Comparison of ENCODE assay signal across 8 mouse cellular contexts in the genomic region with DNA sequence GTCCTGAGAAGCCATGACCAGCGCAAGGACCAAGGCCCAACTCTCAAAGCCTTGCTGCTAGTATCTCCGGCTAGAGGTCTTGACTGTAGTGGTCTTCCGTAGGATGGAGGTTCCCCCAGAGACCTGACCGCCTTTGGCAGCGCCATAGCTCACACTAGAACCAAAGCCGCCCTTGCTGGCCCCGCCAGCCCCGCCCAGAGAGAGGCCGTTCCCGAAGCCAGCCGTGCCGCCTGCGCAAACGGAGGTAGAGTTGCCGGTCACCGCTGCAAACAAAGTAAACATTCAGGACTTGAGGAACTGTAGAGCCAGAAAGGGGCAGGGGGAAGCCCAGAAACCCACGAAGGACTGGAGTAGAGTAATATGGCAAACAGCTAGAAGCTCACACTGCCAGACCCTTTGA. TPM values are rescaled to one million over a fixed set of nuclear protein-coding genes. Genes with fewer than 3 reads are reported as not detected.
A peak's percentile ranks its signal among the peaks of the same experiment; 100 is the strongest.
DNase-seq lines count a peak whose midpoint lies in the region; ATAC-seq and TF ChIP-seq lines count a peak whose summit lies in the region.

No protein-coding gene starts in this region.

- H3K36me3 ChIP-seq in heart, embryonic 12.5 days: no peaks in the 10 kb centered on the region
- H3K36me3 ChIP-seq in hindbrain, embryonic 14.5 days (replicated peaks; ENCODE audit: control insufficient read depth, insufficient read depth): no peaks in the 10 kb centered on the region
- H3K36me3 ChIP-seq in midbrain, postnatal 0 days (ENCODE audit: insufficient read depth, low read length): no peaks in the 10 kb centered on the region

- peaks cover 19% of the 10 kb centered on the region for H3K4me1 ChIP-seq in heart, embryonic 12.5 days (replicated peaks)
- peaks cover 17% of the 10 kb centered on the region; the same call in 1 of the 2 replicates for H3K4me1 ChIP-seq in hindbrain, embryonic 14.5 days (replicated peaks; ENCODE audit: control insufficient read depth, insufficient read depth, low read length)
- H3K4me1 ChIP-seq in midbrain, postnatal 0 days (ENCODE audit: insufficient read depth, low read length): no peaks in the 10 kb centered on the region

- no peaks in the 10 kb centered on the region for H3K9me3 ChIP-seq in heart, embryonic 12.5 days (replicated peaks)
- H3K9me3 ChIP-seq in hindbrain, embryonic 14.5 days (ENCODE audit: control insufficient read depth, low read length): no peaks in the 10 kb centered on the region
- H3K9me3 ChIP-seq in midbrain, postnatal 0 days (ENCODE audit: low read length): no peaks in the 10 kb centered on the region

- peak overlapping the region; percentile 39 for H3K4me3 ChIP-seq in heart, embryonic 12.5 days
- no peak overlapping the region for H3K4me3 ChIP-seq in hindbrain, embryonic 14.5 days (replicated peaks; ENCODE audit: low read length)
- no peak overlapping the region for H3K4me3 ChIP-seq in midbrain, postnatal 0 days (ENCODE audit: low read depth, low read length)

- H3K27me3 ChIP-seq in heart, embryonic 12.5 days (replicated peaks): peaks cover 46% of the 10 kb centered on the region
- peaks cover 10% of the 10 kb centered on the region; the same call in 1 of the 2 replicates for H3K27me3 ChIP-seq in hindbrain, embryonic 14.5 days (ENCODE audit: control insufficient read depth, insufficient read depth, low read length)
- H3K27me3 ChIP-seq in midbrain, postnatal 0 days (ENCODE audit: insufficient read depth, low read length): peaks cover 8% of the 10 kb centered on the region; the same call in 1 of the 2 replicates

- no peak for TF ChIP-seq CTCF in midbrain, postnatal 0 days (IDR thresholded peaks at IDR 0.05)

- peak overlapping the region; percentile 31 for H3K9ac ChIP-seq in heart, embryonic 12.5 days
- H3K9ac ChIP-seq in hindbrain, embryonic 14.5 days: no peak overlapping the region
- no peak overlapping the region for H3K9ac ChIP-seq in midbrain, postnatal 0 days (replicated peaks; ENCODE audit: low read length, poor library complexity, severe bottlenecking)

- ATAC-seq in heart, embryonic 12.5 days (ENCODE audit: insufficient number of reproducible peaks, low FRiP score): no peak
- no peak for ATAC-seq in hindbrain, embryonic 14.5 days (ENCODE audit: low FRiP score)
- ATAC-seq in midbrain, postnatal 0 days (ENCODE audit: low FRiP score): no peak

- H3K27ac ChIP-seq in heart, embryonic 12.5 days (ENCODE audit: poor library complexity, severe bottlenecking): no peak overlapping the region
- H3K27ac ChIP-seq in hindbrain, embryonic 14.5 days: no peak overlapping the region
- no peak overlapping the region for H3K27ac ChIP-seq in midbrain, postnatal 0 days (ENCODE audit: low read depth, low read length)

- peak overlapping the region; percentile 67 for H3K4me2 ChIP-seq in heart, embryonic 12.5 days
- H3K4me2 ChIP-seq in hindbrain, embryonic 14.5 days (replicated peaks): peak overlapping the region; percentile 39
- peak overlapping the region; percentile 4; the same call in 1 of the 2 replicates for H3K4me2 ChIP-seq in midbrain, postnatal 0 days (ENCODE audit: low read depth, low read length, poor library complexity, severe bottlenecking)

- DNase-seq in heart, adult 8-10 months (ENCODE audit: low spot score): no peak
- no peak for DNase-seq in hindbrain, embryonic 14.5 days (ENCODE audit: low spot score)
- peak; percentile 23 for DNase-seq in liver
- DNase-seq in midbrain, postnatal 0 days (ENCODE audit: low spot score): no peak
- DNase-seq in frontal cortex, postnatal 36 days (ENCODE audit: low spot score in 2 of 2): no peak
- DNase-seq in testis, postnatal 10 days (ENCODE audit: low spot score): no peak
- no peak for DNase-seq in spleen, adult 12 weeks (ENCODE audit: low spot score)

- under 1% methylated on average over 17 of the region's 17 CpGs for WGBS in heart, embryonic 12.5 days
- 5% methylated on average over 17 of the region's 17 CpGs for WGBS in hindbrain, embryonic 14.5 days
- WGBS in midbrain, postnatal 0 days: 7% methylated on average over 17 of the region's 17 CpGs

RNA-seq across cellular contexts. Expression of a gene that starts 5.1 kb away (rescaled TPM):
- polyA plus RNA-seq in heart, embryonic 12.5 days (2016; fragmentation: Nextera tagmentation; extraction: Ambion mirVana): not detected in 2 replicates
- not detected for total RNA-seq in heart, adult 8-10 months (2022)
- not detected in 2 replicates for polyA plus RNA-seq in hindbrain, embryonic 14.5 days (2014; fragmentation: Nextera tagmentation; extraction: Ambion mirVana)
- total RNA-seq in midbrain, postnatal 0 days (2014; rRNA removed): 0.38 TPM in 1 of 2 replicates, not detected in the other
- not detected in 2 replicates for polyA plus RNA-seq in midbrain, postnatal 0 days (2015; fragmentation: Nextera tagmentation; extraction: Ambion mirVana)

RNA-seq across cellular contexts. Expression of a gene that starts 10.5 kb away (rescaled TPM):
- polyA plus RNA-seq in heart, embryonic 12.5 days (2016; fragmentation: Nextera tagmentation; extraction: Ambion mirVana): 1.2 and 1.6 TPM in 2 replicates
- total RNA-seq in heart, adult 8-10 months (2022): not detected
- polyA plus RNA-seq in hindbrain, embryonic 14.5 days (2014; fragmentation: Nextera tagmentation; extraction: Ambion mirVana): 0.29 TPM in 1 of 2 replicates, not detected in the other
- total RNA-seq in midbrain, postnatal 0 days (2014; rRNA removed): 2.3 TPM in 1 of 2 replicates, not detected in the other
- polyA plus RNA-seq in midbrain, postnatal 0 days (2015; fragmentation: Nextera tagmentation; extraction: Ambion mirVana): 0.15 and 0.28 TPM in 2 replicates

RNA-seq across cellular contexts. Expression of a gene that starts 24.4 kb away (rescaled TPM):
- polyA plus RNA-seq in heart, embryonic 12.5 days (2016; fragmentation: Nextera tagmentation; extraction: Ambion mirVana): not detected in 2 replicates
- under 1 TPM in 1 of 4 experiments, not detected in 3; 0.06 TPM for total RNA-seq in heart, adult 8-10 months (2022)
- 0.07 TPM in 1 of 2 replicates, not detected in the other for polyA plus RNA-seq in hindbrain, embryonic 14.5 days (2014; fragmentation: Nextera tagmentation; extraction: Ambion mirVana)
- 0.49 TPM in 1 of 2 replicates, not detected in the other for total RNA-seq in midbrain, postnatal 0 days (2014; rRNA removed)
- not detected in 2 replicates for polyA plus RNA-seq in midbrain, postnatal 0 days (2015; fragmentation: Nextera tagmentation; extraction: Ambion mirVana)

RNA-seq across cellular contexts. Expression of a gene that starts 36.9 kb away (rescaled TPM):
- polyA plus RNA-seq in heart, embryonic 12.5 days (2016; fragmentation: Nextera tagmentation; extraction: Ambion mirVana): not detected in 2 replicates
- total RNA-seq in heart, adult 8-10 months (2022): not detected
- not detected in 2 replicates for polyA plus RNA-seq in hindbrain, embryonic 14.5 days (2014; fragmentation: Nextera tagmentation; extraction: Ambion mirVana)
- total RNA-seq in midbrain, postnatal 0 days (2014; rRNA removed): not detected in 2 replicates
- not detected in 2 replicates for polyA plus RNA-seq in midbrain, postnatal 0 days (2015; fragmentation: Nextera tagmentation; extraction: Ambion mirVana)

Comparison
In these comparisons a context has a peak if more than half of its experiments do, and no peak if none do; other contexts are left out.
1. H3K4me2 ChIP-seq: peak in every context shown above with its lines; median percentile 67 in heart, embryonic 12.5 days; 39 in hindbrain, embryonic 14.5 days; 4 in midbrain, postnatal 0 days.